Mouse (Mus musculus) testis, adult 2 months (tissue): ENCODE measurements at regions not wholly inside any gene's neighbourhood (a gene's known extent, or its start where the extent isn't known, plus 50 kb on each side); places are given as distances from the start of the nearest gene placed in this dataset.

Source experiments
- CTCF ChIP-seq: fragments of 200-500 bp; IDR thresholded peaks from 2 replicates; pipeline ENCODE4 v1.5.1; 2012; ENCODE audit warnings: low read depth, mild to moderate bottlenecking, inconsistent platforms, low read length, moderate library complexity; ENCODE audit not compliant: control insufficient read depth, insufficient read depth, insufficient replicate concordance
- POLR2A ChIP-seq: fragments of 200-500 bp; IDR thresholded peaks from 2 replicates; pipeline ENCODE4 v1.6.1; 2012; ENCODE audit warnings: low read depth, mild to moderate bottlenecking, inconsistent platforms, low read length, moderate library complexity; ENCODE audit not compliant: control insufficient read depth

DNA sequence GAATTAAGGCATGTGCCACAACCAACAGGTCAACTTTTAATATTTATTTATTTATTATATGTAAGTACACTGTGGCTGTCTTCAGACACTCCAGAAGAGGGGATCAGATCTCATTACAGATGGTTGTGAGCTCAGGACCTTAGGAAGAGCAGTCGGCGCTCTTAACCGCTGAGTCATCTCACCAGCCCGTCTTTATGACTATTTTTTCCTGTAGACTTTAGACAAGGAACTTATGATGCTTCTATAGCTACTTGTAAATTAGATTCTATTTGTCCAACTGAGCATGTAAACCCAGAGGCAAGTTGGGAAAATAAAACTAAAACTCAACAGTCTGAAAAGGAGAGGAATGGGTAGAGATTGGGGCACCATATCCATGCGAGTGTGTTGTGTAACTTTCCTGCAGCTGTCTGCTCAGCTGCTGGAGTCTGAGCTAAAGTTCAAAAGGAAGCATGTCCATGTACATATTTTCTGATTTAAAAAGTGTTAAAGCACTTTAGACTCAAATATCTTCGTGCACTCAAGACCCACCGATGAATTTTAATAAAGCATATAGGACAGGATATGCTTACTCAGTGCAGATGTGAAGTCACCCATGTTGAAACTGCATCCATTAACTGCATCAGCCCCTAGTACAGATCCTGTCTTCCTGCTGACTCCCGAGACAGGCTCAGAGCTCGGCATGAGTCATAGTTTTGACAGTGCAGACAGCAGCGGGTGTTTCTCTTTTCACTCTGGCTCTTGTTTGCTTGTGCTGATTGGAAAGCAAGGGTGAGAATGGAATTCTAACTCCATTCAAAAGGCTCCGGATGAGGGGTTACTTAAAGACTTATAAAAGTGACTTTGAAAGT lies 111.6 kb upstream of the Usp9x start:
- TF ChIP-seq CTCF = no peak
- no peak for TF ChIP-seq POLR2A
